Mouse (Mus musculus): ENCODE results near the gene Pmfbp1.

- TF ChIP-seq TCF12 (IDR thresholded peaks at IDR 0.05; ENCODE audit: insufficient read depth, poor library complexity, severe bottlenecking) (no peak), POLR2A (IDR thresholded peaks at IDR 0.05; ENCODE audit: insufficient read length, low read depth) (no peak)
Measured at GRCm38 (mm10) chr8:109590901-109591300, 97.1 kb downstream of the Pmfbp1 start.

Data from myocyte (in vitro differentiated cells).